ENCODE assay signal across 15 mouse cellular contexts in genomic region chr1:183189014-183189662, GRCm38 (mm10). TPM values are rescaled to one million over a fixed set of nuclear protein-coding genes. Genes with fewer than 3 reads are reported as not detected.
DNase-seq lines count a peak whose midpoint lies in the region; ATAC-seq and TF ChIP-seq lines count a peak whose summit lies in the region.
"Had no signal": no experiment of that assay in that cellular context is flagged by ENCODE, and none has a peak within 500 bp of the region (broad histone marks: within the 10 kb centered on the region; RNA-seq: fewer than 3 reads in every experiment).

No protein-coding gene starts in this region.

- H3K79me2 ChIP-seq in MEL (ENCODE audit: control insufficient read depth, insufficient read depth, low read length, poor library complexity) = no peaks in the 10 kb centered on the region

- no peak overlapping the region for H3K4me2 ChIP-seq in heart, embryonic 16.5 days (ENCODE audit: low read depth, low read length)
- H3K4me2 ChIP-seq in liver, postnatal 0 days (ENCODE audit: low read depth, low read length) = no peak overlapping the region

- WGBS in heart, embryonic 16.5 days = 55% methylated on average over 10 of the region's 10 CpGs
- 76% methylated on average over 10 of the region's 10 CpGs for WGBS in liver, postnatal 0 days (ENCODE audit: insufficient replicate concordance)

- H3K36me3 ChIP-seq in heart, embryonic 16.5 days (ENCODE audit: control insufficient read depth, insufficient read depth) = no peaks in the 10 kb centered on the region
- peaks cover 0 to 7% of the 10 kb centered on the region in 2 experiments; a peak in 2 of 4 replicates for H3K36me3 ChIP-seq in MEL (ENCODE audit: control insufficient read depth in 1 of 2, insufficient read depth in 2 of 2, low read length in 2 of 2)
- H3K36me3 ChIP-seq in liver, postnatal 0 days (replicated peaks; ENCODE audit: insufficient read depth, low read length) = no peaks in the 10 kb centered on the region

- no peak for TF ChIP-seq RAD21 in MEL (IDR thresholded peaks at IDR 0.05; ENCODE audit: low read depth, low read length)

- no peak for DNase-seq in heart, adult 9 months (ENCODE audit: low spot score in 2 of 2)
- DNase-seq in MEL (ENCODE audit: low read depth, low spot score) = peak; percentile 10
- peak; percentile 37 for DNase-seq in brain, embryonic 14.5 days (ENCODE audit: low read depth)
- DNase-seq in cerebellum, postnatal 36 days = no peak
- DNase-seq in liver, postnatal 0 days = no peak
- DNase-seq: adrenal gland, postnatal 14 days; cerebellum, adult 11 months; kidney, adult 2 months; layer of hippocampus, adult 9-11 months; left cerebral cortex, postnatal 4 days had no signal

- TF ChIP-seq POLR2A in MEL (IDR thresholded peaks at IDR 0.05; ENCODE audit: control insufficient read depth in 1 of 2, insufficient read depth in 1 of 2, low read depth in 1 of 2, low read length in 2 of 2, poor library complexity in 1 of 2) = no peak
- TF ChIP-seq POLR2A in brain, embryonic 14.5 days (IDR thresholded peaks at IDR 0.05; ENCODE audit: borderline replicate concordance, extremely low read depth, insufficient read depth, insufficient read length, poor library complexity, severe bottlenecking) = no peak
- no peak for TF ChIP-seq POLR2A in embryonic fibroblast, embryonic 13.5 days (IDR thresholded peaks at IDR 0.05; ENCODE audit: low read depth, low read length)

- no peak for TF ChIP-seq EP300 in MEL (IDR thresholded peaks at IDR 0.05; ENCODE audit: low read depth in 1 of 2, low read length in 2 of 2)
- TF ChIP-seq EP300 in liver, postnatal 0 days (IDR thresholded peaks at IDR 0.05; ENCODE audit: low read depth) = no peak

- no peaks in the 10 kb centered on the region for H3K9me3 ChIP-seq in heart, embryonic 16.5 days (replicated peaks; ENCODE audit: control insufficient read depth, low read length)
- H3K9me3 ChIP-seq in MEL (replicated peaks; ENCODE audit: insufficient read depth, low read length) = no peaks in the 10 kb centered on the region
- H3K9me3 ChIP-seq in liver, postnatal 0 days (ENCODE audit: low read length) = no peaks in the 10 kb centered on the region

- no peak overlapping the region for H3K4me3 ChIP-seq in heart, embryonic 16.5 days (ENCODE audit: low read length)
- H3K4me3 ChIP-seq in MEL (ENCODE audit: control insufficient read depth in 1 of 2, insufficient read depth in 1 of 2, low read depth in 2 of 2, low read length in 2 of 2) = no peak overlapping the region
- no peak overlapping the region for H3K4me3 ChIP-seq in embryonic fibroblast, embryonic 13.5 days (ENCODE audit: insufficient read depth, low read length)
- no peak overlapping the region for H3K4me3 ChIP-seq in liver, postnatal 0 days (ENCODE audit: low read depth, low read length)

- no peak for ATAC-seq in heart, embryonic 16.5 days (replicated peaks; ENCODE audit: extremely low read depth, insufficient read depth, low FRiP score)
- ATAC-seq in liver, postnatal 0 days = no peak
- ATAC-seq: midbrain, embryonic 16.5 days had no signal

- H3K27me3 ChIP-seq in heart, embryonic 16.5 days (ENCODE audit: control insufficient read depth, insufficient read depth, low read length) = no peaks in the 10 kb centered on the region
- H3K27me3 ChIP-seq in MEL (ENCODE audit: control insufficient read depth in 1 of 2, insufficient read depth in 2 of 2, low read length in 2 of 2) = no peaks in the 10 kb centered on the region
- H3K27me3 ChIP-seq in liver, postnatal 0 days (ENCODE audit: insufficient read depth, low read length) = no peaks in the 10 kb centered on the region
- H3K27me3 ChIP-seq: CH12.LX had no signal

- TF ChIP-seq CTCF in MEL (IDR thresholded peaks at IDR 0.05 in 2 of 3, conservative IDR thresholded peaks at IDR 0.05 in 1 of 3; ENCODE audit: control insufficient read depth in 1 of 3, insufficient read depth in 1 of 3, low read depth in 2 of 3, low read length in 3 of 3, poor library complexity in 1 of 3, severe bottlenecking in 1 of 3) = no peak
- no peak for TF ChIP-seq CTCF in brain, embryonic 14.5 days (IDR thresholded peaks at IDR 0.05; ENCODE audit: borderline replicate concordance, extremely low read depth, insufficient read depth, insufficient read length)
- TF ChIP-seq CTCF in embryonic fibroblast, embryonic 13.5 days (IDR thresholded peaks at IDR 0.05; ENCODE audit: borderline replicate concordance, insufficient read depth, low read length) = no peak
- no peak for TF ChIP-seq CTCF in liver, postnatal 0 days (IDR thresholded peaks at IDR 0.05; ENCODE audit: low read depth)

- H3K27ac ChIP-seq in heart, embryonic 16.5 days (ENCODE audit: low read length) = peak overlapping the region; percentile 5; the same call in 1 of the 2 replicates
- H3K27ac ChIP-seq in MEL (ENCODE audit: control insufficient read depth, low read depth, low read length) = no peak overlapping the region
- H3K27ac ChIP-seq in embryonic fibroblast, embryonic 13.5 days (ENCODE audit: insufficient read depth, low read length) = peak overlapping the region; percentile 83
- no peak overlapping the region for H3K27ac ChIP-seq in liver, postnatal 0 days (ENCODE audit: low read depth)
- H3K27ac ChIP-seq: stomach, postnatal 0 days had no signal

- H3K9ac ChIP-seq in heart, embryonic 16.5 days (ENCODE audit: low read length) = peak overlapping the region; percentile 31; the same call in 1 of the 2 replicates
- no peak overlapping the region for H3K9ac ChIP-seq in MEL (ENCODE audit: control insufficient read depth, low read depth, low read length, poor library complexity, severe bottlenecking)
- H3K9ac ChIP-seq in liver, postnatal 0 days (replicated peaks) = no peak overlapping the region

- H3K4me1 ChIP-seq in heart, embryonic 16.5 days (ENCODE audit: control insufficient read depth, insufficient read depth, low read length) = peaks cover 51% of the 10 kb centered on the region
- peaks cover 6 to 7% of the 10 kb centered on the region in 2 experiments for H3K4me1 ChIP-seq in MEL (ENCODE audit: control insufficient read depth in 1 of 2, insufficient read depth in 2 of 2, low read length in 2 of 2)
- H3K4me1 ChIP-seq in embryonic fibroblast, embryonic 13.5 days (ENCODE audit: control insufficient read depth, insufficient read depth, low read length) = peaks cover 20% of the 10 kb centered on the region
- peaks cover 7% of the 10 kb centered on the region for H3K4me1 ChIP-seq in liver, postnatal 0 days (ENCODE audit: insufficient read depth)

TF ChIP-seq in MEL, 35 proteins besides CTCF, POLR2A, EP300 and RAD21:
- TF ChIP-seq MYC (IDR thresholded peaks at IDR 0.05; ENCODE audit: low read depth, low read length) (no peak), USF2 (IDR thresholded peaks at IDR 0.05; ENCODE audit: borderline replicate concordance in 1 of 2, insufficient read depth in 1 of 2, low read depth in 1 of 2, low read length in 2 of 2) (no peak), MAX (IDR thresholded peaks at IDR 0.05; ENCODE audit: low read length) (no peak), TCF12 (IDR thresholded peaks at IDR 0.05; ENCODE audit: low read depth, low read length) (no peak), ZKSCAN1 (IDR thresholded peaks at IDR 0.05; ENCODE audit: low read depth, low read length) (no peak), SIN3A (IDR thresholded peaks at IDR 0.05; ENCODE audit: low read length) (no peak), JUND (IDR thresholded peaks at IDR 0.05; ENCODE audit: low read depth, low read length) (no peak), MYB (IDR thresholded peaks at IDR 0.05; ENCODE audit: low read depth, low read length) (no peak), ETS1 (IDR thresholded peaks at IDR 0.05; ENCODE audit: low read depth, low read length) (no peak), MXI1 (IDR thresholded peaks at IDR 0.05; ENCODE audit: low read depth, low read length) (no peak), CHD2 (IDR thresholded peaks at IDR 0.05; ENCODE audit: low read length) (no peak), CHD1 (IDR thresholded peaks at IDR 0.05; ENCODE audit: low read depth, low read length) (no peak), MAFK (IDR thresholded peaks at IDR 0.05; ENCODE audit: borderline replicate concordance, low read depth, low read length) (no peak), NRF1 (IDR thresholded peaks at IDR 0.05; ENCODE audit: insufficient read depth, low read depth, low read length, poor library complexity, severe bottlenecking) (no peak)
TF ChIP-seq in MEL: peak in this region for 0.

RNA-seq across cellular contexts. Expression of gene Disp1, which starts 32.2 kb away (rescaled TPM):
- polyA plus RNA-seq in heart, embryonic 16.5 days (2015; fragmentation: Nextera tagmentation; extraction: Ambion mirVana) = 9.9 and 10.3 TPM in 2 replicates
- 5.9 and 6.3 TPM in 2 replicates for total RNA-seq in MEL (2012; rRNA removed)
- 1 to 10 TPM in 1 of 2 experiments, not detected in 1; 9.9 TPM for polyA plus RNA-seq in MEL (2012; ENCODE audit: insufficient read depth in 1 of 2, insufficient read length in 2 of 2, low read depth in 1 of 2, low replicate concordance in 2 of 2, missing spikeins in 1 of 2)
- 11.1 and 15.6 TPM in 2 replicates for polyA plus RNA-seq in brain, embryonic 14.5 days (2012; rRNA removed)
- 25.3 and 26.5 TPM in 2 replicates for polyA plus RNA-seq in embryonic fibroblast, embryonic 13.5 days (2011; ENCODE audit: insufficient read length, low read depth, missing spikeins)
- 1.6 and 1.9 TPM in 2 replicates for polyA plus RNA-seq in liver, postnatal 0 days (2015; fragmentation: Nextera tagmentation; extraction: Ambion mirVana)

Comparison
In these comparisons a context has a peak if more than half of its experiments do, and no peak if none do; other contexts are left out.
1. H3K27ac ChIP-seq: peak in heart, embryonic 16.5 days (single experiment) and embryonic fibroblast, embryonic 13.5 days (single experiment); none in MEL (single experiment) and liver, postnatal 0 days (single experiment).
2. DNase-seq: peak in MEL (single experiment) and brain, embryonic 14.5 days (single experiment); none in heart, adult 9 months (0 of 2), cerebellum, postnatal 36 days (0 of 2) and liver, postnatal 0 days (single experiment).